Mouse (Mus musculus) hindbrain, embryonic 16.5 days (tissue): ENCODE data around the gene Kcns1. TPM values are rescaled to one million over a fixed set of nuclear protein-coding genes. Genes with fewer than 3 reads are reported as not detected.

Experiments
- ATAC-seq: fragments of 200-750 bp; cut with Nextera tagmentation; 2 replicates; pipeline ENCODE4 v1.8.0; 2017; ENCODE audit warnings: moderate TSS enrichment, moderate library complexity
- H3K27ac ChIP-seq: fragments of 300-500 bp; sonication (generic); 2 replicates; pipeline ENCODE4 v1.5.1; 2014; ENCODE audit warnings: low read depth, mild to moderate bottlenecking, control low read depth, low read length, moderate library complexity
- H3K27me3 ChIP-seq: fragments of 300-500 bp; sonication (generic); replicated peaks from 2 replicates; pipeline ENCODE4 v1.6.1; 2014; ENCODE audit warnings: low read length; ENCODE audit not compliant: control insufficient read depth, insufficient read depth
- H3K36me3 ChIP-seq: fragments of 300-500 bp; sonication (generic); 2 replicates; pipeline ENCODE4 v1.6.1; 2014; ENCODE audit warnings: mild to moderate bottlenecking, low read length, moderate library complexity, mixed read lengths; ENCODE audit not compliant: control insufficient read depth, insufficient read depth
- H3K4me1 ChIP-seq: fragments of 300-500 bp; sonication (generic); 2 replicates; pipeline ENCODE4 v1.6.1; 2014; ENCODE audit warnings: low read depth, low read length; ENCODE audit not compliant: control insufficient read depth, insufficient read depth
- H3K4me2 ChIP-seq: fragments of 300-500 bp; sonication (generic); 2 replicates; pipeline ENCODE4 v1.6.1; 2014; ENCODE audit warnings: mild to moderate bottlenecking, low read length, control low read depth, moderate library complexity
- H3K4me3 ChIP-seq: fragments of 300-500 bp; sonication (generic); 2 replicates; pipeline ENCODE4 v1.5.1; 2014; ENCODE audit warnings: mild to moderate bottlenecking, low read length, control low read depth, moderate library complexity
- H3K9ac ChIP-seq: fragments of 300-500 bp; sonication (generic); 2 replicates; pipeline ENCODE4 v1.6.1; 2014; ENCODE audit warnings: low read depth, mild to moderate bottlenecking, control low read depth, low read length, moderate library complexity
- H3K9me3 ChIP-seq: fragments of 300-500 bp; sonication (generic); 2 replicates; pipeline ENCODE4 v1.6.1; 2014; ENCODE audit warnings: mild to moderate bottlenecking, low read length, moderate library complexity; ENCODE audit not compliant: control insufficient read depth
- WGBS: fragments of 180-500 bp; shearing (Covaris S2); extraction: QIAGEN DNeasy Blood & Tissue Kit; methylation state at CpG from one replicate; pipeline ENCODE4 v1.1.7; 2014; 5-methylcytosine and 5-hydroxymethylcytosine counted together
- polyA plus RNA-seq: library from polyadenylated mRNA; unstranded; fragments of >200 nt; fragmentation: Nextera tagmentation; extraction: Ambion mirVana; gene quantifications from 2 replicates; pipeline ENCODE4 v1.2.1, GENCODE M21; 2015

Kcns1 gene
- polyA plus RNA-seq, 1 experiment from 2014 or later, result 3.1 TPM

- H3K36me3 ChIP-seq, result no peaks in the 10 kb centered on the region
- no peaks in the 10 kb centered on the region for H3K9me3 ChIP-seq
- 85% methylated on average over 5 of the region's 5 CpGs for WGBS
- H3K9ac ChIP-seq, result no peak overlapping the region
- H3K27me3 ChIP-seq, result no peaks in the 10 kb centered on the region
- no peak overlapping the region for H3K4me2 ChIP-seq
- no peaks in the 10 kb centered on the region for H3K4me1 ChIP-seq
- ATAC-seq, result no peak
- no peak overlapping the region for H3K27ac ChIP-seq
- no peak overlapping the region for H3K4me3 ChIP-seq
Measured at GRCm38 (mm10) chr2:164177831-164178230, 6.9 kb upstream of the Kcns1 start.

GRCm38 (mm10) chr2:164175850-164176249 lies 4.9 kb upstream of the Kcns1 start:
- Histone ChIP-seq H3K4me3 (no peak overlapping the region), H3K4me1 (peaks cover 4% of the 10 kb centered on the region), H3K27me3 (peaks cover 6% of the 10 kb centered on the region), H3K36me3 (no peaks in the 10 kb centered on the region), H3K27ac (no peak overlapping the region), H3K4me2 (no peak overlapping the region), H3K9me3 (no peaks in the 10 kb centered on the region), H3K9ac (no peak overlapping the region)
- WGBS, result 74% methylated on average over 3 of the region's 3 CpGs
- ATAC-seq, result no peak

- H3K4me3 ChIP-seq, result no peak overlapping the region
- ATAC-seq, result no peak
Measured at GRCm38 (mm10) chr2:164174649-164175395, 3.9 kb upstream of the Kcns1 start.

GRCm38 (mm10) chr2:164173394-164173793 lies 2.5 kb upstream of the Kcns1 start:
- Histone ChIP-seq H3K27me3 (peaks cover 30% of the 10 kb centered on the region), H3K36me3 (no peaks in the 10 kb centered on the region), H3K4me3 (no peak overlapping the region), H3K9ac (no peak overlapping the region), H3K4me1 (peaks cover 13% of the 10 kb centered on the region), H3K4me2 (no peak overlapping the region), H3K27ac (no peak overlapping the region), H3K9me3 (no peaks in the 10 kb centered on the region)
- 70% methylated on average over 3 of the region's 3 CpGs for WGBS
- no peak for ATAC-seq

More at GRCm38 (mm10) chr2:164174649-164175395, 3.9 kb upstream of the Kcns1 start:
- H3K36me3 ChIP-seq, result no peaks in the 10 kb centered on the region
- peaks cover 10% of the 10 kb centered on the region for H3K4me1 ChIP-seq
- peaks cover 15% of the 10 kb centered on the region for H3K27me3 ChIP-seq
- no peak overlapping the region for H3K4me2 ChIP-seq
- H3K9me3 ChIP-seq, result no peaks in the 10 kb centered on the region
- no peak overlapping the region for H3K9ac ChIP-seq
- H3K27ac ChIP-seq, result no peak overlapping the region
- WGBS, result 65% methylated on average over 8 of the region's 8 CpGs

- Histone ChIP-seq H3K9me3 (no peaks in the 10 kb centered on the region; the same call in 1 of the 2 replicates), H3K4me3 (peak overlapping the region; percentile 36; the same call in 1 of the 2 replicates), H3K27me3 (peaks cover 52% of the 10 kb centered on the region), H3K4me2 (peak overlapping the region; percentile 57), H3K27ac (no peak overlapping the region), H3K36me3 (no peaks in the 10 kb centered on the region), H3K9ac (no peak overlapping the region), H3K4me1 (peaks cover 18% of the 10 kb centered on the region)
- WGBS, result 3% methylated on average over 11 of the region's 11 CpGs
- ATAC-seq, result no peak
Measured at GRCm38 (mm10) chr2:164170326-164170725, 587 bp downstream of the Kcns1 start.

- peak; percentile 62 for ATAC-seq
- H3K4me2 ChIP-seq, result peak overlapping the region; percentile 74
- peaks cover 18% of the 10 kb centered on the region for H3K4me1 ChIP-seq
- H3K27me3 ChIP-seq, result peaks cover 52% of the 10 kb centered on the region
- H3K36me3 ChIP-seq, result no peaks in the 10 kb centered on the region
- no peak overlapping the region for H3K27ac ChIP-seq
- H3K4me3 ChIP-seq, result peak overlapping the region; percentile 46
- no peak overlapping the region; the same call in 1 of the 2 replicates for H3K9ac ChIP-seq
- 7% methylated on average over 37 of the region's 42 CpGs for WGBS
- no peaks in the 10 kb centered on the region; the same call in 1 of the 2 replicates for H3K9me3 ChIP-seq
Measured at GRCm38 (mm10) chr2:164168571-164168946, 2.4 kb downstream of the Kcns1 start.

GRCm38 (mm10) chr2:164167752-164168570 lies 3.0 kb downstream of the Kcns1 start:
- 12% methylated on average over 71 of the region's 90 CpGs for WGBS
- ATAC-seq, result peak; percentile 82
- Histone ChIP-seq H3K4me1 (peaks cover 18% of the 10 kb centered on the region), H3K27ac (no peak overlapping the region), H3K9me3 (no peaks in the 10 kb centered on the region; the same call in 1 of the 2 replicates), H3K27me3 (peaks cover 52% of the 10 kb centered on the region), H3K4me3 (peak overlapping the region; percentile 46), H3K9ac (peak overlapping the region; percentile 50), H3K4me2 (peak overlapping the region; percentile 74), H3K36me3 (no peaks in the 10 kb centered on the region)

- Histone ChIP-seq H3K36me3 (no peaks in the 10 kb centered on the region), H3K9ac (no peak overlapping the region), H3K4me2 (no peak overlapping the region), H3K27me3 (peaks cover 38% of the 10 kb centered on the region), H3K27ac (no peak overlapping the region), H3K4me1 (peaks cover 8% of the 10 kb centered on the region), H3K9me3 (no peaks in the 10 kb centered on the region; the same call in 1 of the 2 replicates), H3K4me3 (no peak overlapping the region)
- 88% methylated on average over 5 of the region's 5 CpGs for WGBS
- no peak for ATAC-seq
Measured at GRCm38 (mm10) chr2:164164941-164165340, 6.0 kb downstream of the Kcns1 start.

GRCm38 (mm10) chr2:164161515-164162055 lies 9.3 kb downstream of the Kcns1 start:
- H3K9ac ChIP-seq, result no peak overlapping the region
- WGBS, result 84% methylated on average over 11 of the region's 11 CpGs
- no peak for ATAC-seq

More at GRCm38 (mm10) chr2:164161515-164162055, 9.3 kb downstream of the Kcns1 start:
- Histone ChIP-seq H3K4me2 (no peak overlapping the region), H3K4me1 (no peaks in the 10 kb centered on the region), H3K36me3 (no peaks in the 10 kb centered on the region), H3K9me3 (no peaks in the 10 kb centered on the region), H3K4me3 (no peak overlapping the region), H3K27ac (no peak overlapping the region), H3K27me3 (peaks cover 6% of the 10 kb centered on the region; the same call in 1 of the 2 replicates)
